Mouse (Mus musculus) forebrain, embryonic 15.5 days (tissue): Measurements from ENCODE around the gene Ptafr. TPM values are rescaled to one million over a fixed set of nuclear protein-coding genes. Genes with fewer than 3 reads are reported as not detected.
"Not testable (repeated sequence)": the region's sequence is repeated elsewhere in the genome, so short reads cannot be mapped to it uniquely, and the experiment has no call there.

Source experiments
- ATAC-seq: fragments of 200-750 bp; cut with Nextera tagmentation; replicated peaks from 2 replicates; pipeline ENCODE4 v1.8.0; 2017; ENCODE audit warnings: mild to moderate bottlenecking, moderate TSS enrichment, moderate library complexity
- H3K27ac ChIP-seq: fragments of 300-500 bp; sonication (generic); replicated peaks from 2 replicates; pipeline ENCODE4 v1.5.1; 2015; ENCODE audit warnings: mild to moderate bottlenecking, inconsistent platforms
- H3K27me3 ChIP-seq: fragments of 300-500 bp; sonication (generic); 2 replicates; pipeline ENCODE4 v1.6.1; 2015; ENCODE audit warnings: inconsistent platforms
- H3K36me3 ChIP-seq: fragments of 300-500 bp; sonication (generic); 2 replicates; pipeline ENCODE4 v1.6.1; 2015; ENCODE audit warnings: mild to moderate bottlenecking, inconsistent platforms
- H3K4me1 ChIP-seq: fragments of 300-500 bp; sonication (generic); 2 replicates; pipeline ENCODE4 v1.6.1; 2015; ENCODE audit warnings: inconsistent platforms
- H3K4me2 ChIP-seq: fragments of 300-500 bp; sonication (generic); replicated peaks from 2 replicates; pipeline ENCODE4 v1.6.1; 2015; ENCODE audit warnings: mild to moderate bottlenecking, inconsistent platforms
- H3K4me3 ChIP-seq: fragments of 300-500 bp; sonication (generic); 2 replicates; pipeline ENCODE4 v1.5.1; 2015; ENCODE audit warnings: mild to moderate bottlenecking, inconsistent platforms
- H3K9ac ChIP-seq: fragments of 300-500 bp; sonication (generic); replicated peaks from 2 replicates; pipeline ENCODE4 v1.6.1; 2015; ENCODE audit warnings: mild to moderate bottlenecking, inconsistent platforms
- H3K9me3 ChIP-seq: fragments of 300-500 bp; sonication (generic); 2 replicates; pipeline ENCODE4 v1.6.1; 2016; ENCODE audit warnings: inconsistent platforms
- WGBS: fragments of 180-500 bp; shearing (Covaris S2); methylation state at CpG from one replicate; pipeline ENCODE4 v1.1.7; 2015; ENCODE audit warnings: mixed read lengths; 5-methylcytosine and 5-hydroxymethylcytosine counted together
- polyA plus RNA-seq: library from polyadenylated mRNA; unstranded; fragments of >200 nt; fragmentation: Nextera tagmentation; extraction: Ambion mirVana; gene quantifications from 2 replicates; pipeline ENCODE4 v1.2.1, GENCODE M21; 2015

Gene Ptafr
- polyA plus RNA-seq, 1 experiment from 2014 or later: 0.39 TPM

- no peaks in the 10 kb centered on the region for H3K27me3 ChIP-seq
- H3K9me3 ChIP-seq: no peaks in the 10 kb centered on the region
- H3K4me2 ChIP-seq: no peak overlapping the region
- ATAC-seq: no peak
- no peaks in the 10 kb centered on the region for H3K36me3 ChIP-seq
- no peak overlapping the region for H3K4me3 ChIP-seq
- H3K9ac ChIP-seq: no peak overlapping the region
- H3K27ac ChIP-seq: no peak overlapping the region
- H3K4me1 ChIP-seq: no peaks in the 10 kb centered on the region
- WGBS: 90% methylated on average over 3 of the region's 3 CpGs
Observed at GRCm38 (mm10) chr4:132599764-132600163, 35.9 kb downstream of the Ptafr start.

- Histone ChIP-seq H3K9me3 (no peaks in the 10 kb centered on the region), H3K4me2 (no peak overlapping the region), H3K4me1 (no peaks in the 10 kb centered on the region), H3K4me3 (no peak overlapping the region), H3K36me3 (no peaks in the 10 kb centered on the region), H3K9ac (no peak overlapping the region), H3K27ac (no peak overlapping the region), H3K27me3 (no peaks in the 10 kb centered on the region)
- ATAC-seq: no peak
- WGBS: 83% methylated on average over 6 of the region's 6 CpGs
Observed at GRCm38 (mm10) chr4:132600465-132600864, 36.6 kb downstream of the Ptafr start.

- not testable (repeated sequence) for H3K4me2 ChIP-seq, H3K27me3 ChIP-seq
- 80% methylated on average over 5 of the region's 5 CpGs for WGBS
Observed at GRCm38 (mm10) chr4:132601242-132601641, 37.4 kb downstream of the Ptafr start.

GRCm38 (mm10) chr4:132603468-132603867 is 39.6 kb downstream of the Ptafr start:
- H3K27me3 ChIP-seq: no peaks in the 10 kb centered on the region
- H3K4me3 ChIP-seq: no peak overlapping the region
- no peaks in the 10 kb centered on the region for H3K36me3 ChIP-seq
- ATAC-seq: no peak
- WGBS: 89% methylated on average over 4 of the region's 4 CpGs
- no peaks in the 10 kb centered on the region for H3K9me3 ChIP-seq
- H3K27ac ChIP-seq: no peak overlapping the region
- H3K4me2 ChIP-seq: no peak overlapping the region
- H3K4me1 ChIP-seq: no peaks in the 10 kb centered on the region
- H3K9ac ChIP-seq: no peak overlapping the region

More at GRCm38 (mm10) chr4:132601242-132601641, 37.4 kb downstream of the Ptafr start:
- H3K4me1 ChIP-seq, ATAC-seq, H3K4me3 ChIP-seq, H3K27ac ChIP-seq, H3K9me3 ChIP-seq, H3K36me3 ChIP-seq, H3K9ac ChIP-seq: not testable (repeated sequence)

- H3K9me3 ChIP-seq: no peaks in the 10 kb centered on the region
- H3K4me2 ChIP-seq: no peak overlapping the region
- no peaks in the 10 kb centered on the region for H3K36me3 ChIP-seq
- H3K4me1 ChIP-seq: no peaks in the 10 kb centered on the region
- no peak for ATAC-seq
- WGBS: 72% methylated on average over 5 of the region's 5 CpGs
- no peaks in the 10 kb centered on the region for H3K27me3 ChIP-seq
- no peak overlapping the region for H3K4me3 ChIP-seq
- H3K27ac ChIP-seq: no peak overlapping the region
- no peak overlapping the region for H3K9ac ChIP-seq
Observed at GRCm38 (mm10) chr4:132605816-132606215, 41.9 kb downstream of the Ptafr start.

- Histone ChIP-seq H3K27me3 (no peaks in the 10 kb centered on the region), H3K27ac (no peak overlapping the region), H3K9ac (no peak overlapping the region), H3K4me3 (no peak overlapping the region), H3K36me3 (no peaks in the 10 kb centered on the region), H3K4me2 (no peak overlapping the region), H3K9me3 (no peaks in the 10 kb centered on the region), H3K4me1 (no peaks in the 10 kb centered on the region)
- no peak for ATAC-seq
- WGBS: 59% methylated on average over 4 of the region's 4 CpGs
Observed at GRCm38 (mm10) chr4:132608147-132608546, 44.3 kb downstream of the Ptafr start.

GRCm38 (mm10) chr4:132610301-132610984 is 46.6 kb downstream of the Ptafr start:
- Histone ChIP-seq H3K27me3 (no peaks in the 10 kb centered on the region), H3K9ac (no peak overlapping the region), H3K9me3 (no peaks in the 10 kb centered on the region), H3K27ac (no peak overlapping the region), H3K4me3 (no peak overlapping the region), H3K4me1 (no peaks in the 10 kb centered on the region), H3K4me2 (no peak overlapping the region), H3K36me3 (no peaks in the 10 kb centered on the region)
- 85% methylated on average over 3 of the region's 3 CpGs for WGBS
- ATAC-seq: no peak

GRCm38 (mm10) chr4:132611320-132611719 is 47.5 kb downstream of the Ptafr start:
- Histone ChIP-seq H3K4me2 (no peak overlapping the region), H3K4me3 (no peak overlapping the region), H3K36me3 (no peaks in the 10 kb centered on the region), H3K9ac (no peak overlapping the region), H3K9me3 (no peaks in the 10 kb centered on the region), H3K4me1 (no peaks in the 10 kb centered on the region), H3K27me3 (no peaks in the 10 kb centered on the region), H3K27ac (no peak overlapping the region)
- WGBS: 88% methylated on average over 8 of the region's 8 CpGs
- no peak for ATAC-seq

- WGBS: 95% methylated on average over 6 of the region's 6 CpGs
- no peaks in the 10 kb centered on the region for H3K36me3 ChIP-seq
- no peaks in the 10 kb centered on the region for H3K9me3 ChIP-seq
- no peak overlapping the region for H3K9ac ChIP-seq
- H3K27ac ChIP-seq: no peak overlapping the region
- no peak overlapping the region for H3K4me3 ChIP-seq
- no peak for ATAC-seq
- no peaks in the 10 kb centered on the region for H3K4me1 ChIP-seq
- no peak overlapping the region for H3K4me2 ChIP-seq
- no peaks in the 10 kb centered on the region for H3K27me3 ChIP-seq
Observed at GRCm38 (mm10) chr4:132617873-132618272, 54.0 kb downstream of the Ptafr start.

GRCm38 (mm10) chr4:132618850-132619375 is 55.0 kb downstream of the Ptafr start:
- no peaks in the 10 kb centered on the region for H3K4me1 ChIP-seq
- no peak overlapping the region for H3K4me2 ChIP-seq

GRCm38 (mm10) chr4:132620134-132620533 is 56.3 kb downstream of the Ptafr start:
- H3K4me1 ChIP-seq: no peaks in the 10 kb centered on the region
- no peak overlapping the region for H3K9ac ChIP-seq
- no peak overlapping the region for H3K4me2 ChIP-seq
- 90% methylated on average over 4 of the region's 4 CpGs for WGBS
- no peaks in the 10 kb centered on the region for H3K9me3 ChIP-seq
- H3K4me3 ChIP-seq: no peak overlapping the region
- no peak overlapping the region for H3K27ac ChIP-seq
- H3K27me3 ChIP-seq: no peaks in the 10 kb centered on the region
- no peak for ATAC-seq
- no peaks in the 10 kb centered on the region for H3K36me3 ChIP-seq

More at GRCm38 (mm10) chr4:132618850-132619375, 55.0 kb downstream of the Ptafr start:
- WGBS: 90% methylated on average over 10 of the region's 10 CpGs
- H3K27ac ChIP-seq: no peak overlapping the region
- no peaks in the 10 kb centered on the region for H3K36me3 ChIP-seq
- H3K27me3 ChIP-seq: no peaks in the 10 kb centered on the region
- no peak for ATAC-seq
- H3K9me3 ChIP-seq: no peaks in the 10 kb centered on the region
- H3K4me3 ChIP-seq: no peak overlapping the region
- no peak overlapping the region for H3K9ac ChIP-seq

- WGBS: 80% methylated on average over 7 of the region's 7 CpGs
- H3K27ac ChIP-seq: no peak overlapping the region
- ATAC-seq: no peak
- H3K4me3 ChIP-seq: no peak overlapping the region
- H3K4me2 ChIP-seq: no peak overlapping the region
- no peak overlapping the region for H3K9ac ChIP-seq
- no peaks in the 10 kb centered on the region for H3K36me3 ChIP-seq
- H3K4me1 ChIP-seq: no peaks in the 10 kb centered on the region
- H3K9me3 ChIP-seq: no peaks in the 10 kb centered on the region
- H3K27me3 ChIP-seq: no peaks in the 10 kb centered on the region
Observed at GRCm38 (mm10) chr4:132621287-132622068, 57.6 kb downstream of the Ptafr start.
